Mouse (Mus musculus) left cerebral cortex, adult 8-10 months (tissue): Measurements from ENCODE around the gene Zdhhc21. TPM values are rescaled to one million over a fixed set of nuclear protein-coding genes. Genes with fewer than 3 reads are reported as not detected.

ENCODE experiments used
- DNase-seq, 2 experiments: peaks; one replicate each; pipeline ENCODE4 v3.0.0; 2022; ENCODE audit warnings: low spot score in 2 of 2
- total RNA-seq, 4 experiments: library from RNA; stranded (reverse); gene quantifications; 2 replicates each; pipeline ENCODE4 v1.2.4; 2022

Zdhhc21 gene
- total RNA-seq, 4 experiments from 2014 or later = 49.9 to 65.6 (median 58.2) TPM

DNA sequence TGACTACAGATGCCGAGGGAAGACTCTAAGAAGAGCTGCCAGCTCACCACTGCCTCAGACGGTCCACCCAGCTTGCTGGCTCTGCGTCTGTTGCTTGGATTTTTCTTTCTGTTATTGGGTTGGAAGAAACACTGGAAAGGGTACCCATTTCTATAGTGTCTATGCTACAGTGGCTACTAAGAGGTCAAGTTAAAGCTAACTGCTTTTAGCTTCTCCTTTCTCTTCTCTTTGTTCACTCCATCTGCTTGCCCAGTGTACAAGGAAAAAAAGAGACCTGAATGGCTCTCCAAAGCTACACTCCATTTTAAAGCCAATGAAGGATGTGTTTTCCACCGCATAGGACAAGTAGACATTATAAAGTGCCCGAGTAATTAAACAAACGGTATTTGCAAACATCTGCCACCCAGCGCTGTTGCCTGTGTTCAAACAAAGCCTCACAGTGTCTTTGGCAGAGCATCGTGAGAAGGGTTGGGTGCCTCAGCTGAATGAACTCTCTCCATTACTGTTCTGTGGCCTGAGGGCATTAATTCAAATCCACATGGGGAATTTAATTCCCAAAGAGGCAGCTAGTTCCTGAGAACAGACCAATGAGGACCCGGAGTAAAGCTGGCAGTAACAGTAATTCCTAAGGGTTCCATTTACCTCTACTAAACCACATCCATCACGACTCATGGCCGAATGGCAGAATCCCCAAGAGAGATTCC is 94.1 kb downstream of the Zdhhc21 start:
- DNase-seq = no peak

DNA sequence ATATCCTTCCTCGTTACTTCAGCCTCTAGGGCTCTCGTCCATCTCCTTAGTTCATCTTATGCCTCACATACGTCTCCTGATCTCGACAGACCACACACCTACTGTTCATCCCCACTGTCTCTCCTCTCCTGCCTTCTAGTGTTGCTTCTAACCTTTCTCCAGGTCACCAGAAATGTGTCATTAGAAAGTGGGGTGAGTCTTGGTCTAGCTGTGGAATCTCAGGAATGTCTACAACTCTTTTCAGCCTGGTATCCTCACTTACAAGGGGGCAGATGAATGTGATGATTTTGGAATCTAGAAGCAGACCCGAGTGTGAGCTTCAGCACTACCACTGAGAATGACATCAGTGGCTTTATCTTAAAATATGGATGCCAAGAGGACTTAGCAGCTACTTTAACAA is 96.2 kb downstream of the Zdhhc21 start:
- DNase-seq = no peak

DNA sequence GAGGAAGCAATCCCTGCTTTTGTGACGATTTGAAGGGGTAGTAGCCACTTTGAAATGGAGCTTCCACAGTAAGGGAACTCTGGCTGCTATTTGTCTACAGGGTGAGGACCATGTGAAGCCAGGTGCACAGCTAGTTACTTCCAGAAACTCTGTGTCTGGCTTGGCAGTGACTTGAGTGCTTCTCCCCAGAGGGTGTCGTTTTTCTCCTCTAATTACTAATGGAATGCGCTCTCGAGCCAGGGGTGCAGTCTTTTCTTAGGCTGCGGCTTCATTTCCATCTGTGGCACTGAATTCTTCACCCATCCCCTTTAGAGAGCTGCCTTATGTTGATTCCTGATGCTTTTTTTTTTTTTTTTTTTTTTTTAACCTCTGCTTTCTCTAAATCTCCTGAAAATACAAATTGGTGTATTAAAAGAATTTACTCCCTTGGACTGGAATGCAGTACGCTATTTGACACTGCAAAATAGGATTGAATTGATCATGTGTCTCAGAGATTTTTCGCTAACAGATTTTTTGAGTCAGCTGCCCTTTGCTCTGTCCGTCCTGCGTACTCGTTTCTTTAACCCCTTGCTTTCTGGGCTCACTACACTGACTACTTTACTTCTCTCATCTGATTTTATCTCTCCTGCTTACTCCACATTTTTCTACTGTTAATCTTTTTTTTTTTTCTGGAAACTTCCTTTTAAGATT is 97.2 kb downstream of the Zdhhc21 start:
- no peak for DNase-seq

DNA sequence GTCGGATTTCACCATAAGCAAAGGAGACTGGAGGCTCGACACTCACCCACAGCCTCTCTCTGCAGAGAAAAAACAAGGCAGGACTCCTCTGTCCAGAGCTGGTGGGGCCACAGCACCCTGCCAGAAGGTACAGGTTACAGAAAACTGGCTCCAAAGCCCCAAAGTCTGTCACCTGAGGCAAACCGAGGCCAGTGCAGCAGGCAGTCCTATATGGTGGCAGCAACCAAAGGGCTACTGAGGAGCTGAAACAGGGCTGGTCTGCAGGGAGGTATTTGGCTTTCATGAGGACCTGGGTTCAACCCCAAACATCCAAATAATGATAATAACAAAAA is 103.5 kb downstream of the Zdhhc21 start:
- no peak for DNase-seq

DNA sequence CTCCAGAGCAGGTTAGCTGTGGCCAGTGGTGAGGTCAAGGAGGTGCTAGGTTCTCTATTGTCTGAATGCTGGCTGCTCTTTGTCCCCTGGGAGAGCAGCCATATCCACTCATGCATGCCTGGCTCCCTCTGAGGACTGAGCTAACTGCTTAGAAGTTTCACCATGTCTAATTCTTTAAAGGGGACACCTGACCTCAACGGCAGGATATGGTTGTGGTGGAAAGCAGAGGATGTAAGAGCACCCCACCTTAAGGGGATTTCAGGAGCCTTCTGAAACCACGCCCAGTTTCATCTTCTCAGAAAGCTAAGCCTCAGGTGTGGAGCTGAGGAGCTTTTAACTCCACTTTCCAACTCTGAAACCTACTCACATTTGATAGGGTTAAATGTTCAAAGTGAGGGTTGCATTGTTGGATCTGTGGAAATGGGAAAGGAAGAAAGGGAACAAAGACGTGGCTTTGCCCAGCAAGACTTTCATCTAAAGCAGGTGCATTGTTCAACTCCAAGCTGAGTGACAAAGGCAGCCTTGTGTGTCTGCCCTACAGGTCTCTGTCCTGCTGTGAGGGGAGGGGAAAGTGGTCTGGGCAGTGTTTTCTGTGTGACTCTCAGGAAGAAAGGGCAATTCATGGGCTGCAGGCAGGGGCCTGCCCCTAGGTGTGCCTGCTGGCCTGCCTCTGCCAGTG is 104.0 kb downstream of the Zdhhc21 start:
- no peak for DNase-seq

Other genes starting within 250 kb of the Zdhhc21 start
- gene Nfib, start 154.2 kb downstream of the Zdhhc21 start, total RNA-seq = 10 to 100 TPM; 70.7 to 94.9 (median 78.3) TPM
- under 1 TPM in 3 of 4 experiments, not detected in 1; 0.28 to 0.89 (median 0.37) TPM for gene Cer1, start 25.2 kb upstream of the Zdhhc21 start, total RNA-seq
- gene Frem1, start 192.4 kb upstream of the Zdhhc21 start, total RNA-seq = 1 to 10 TPM; 2.0 to 2.6 (median 2.2) TPM